Mouse (Mus musculus) G1E-ER4 (cell line): ENCODE measurements around the gene Mical1. TPM values are rescaled to one million over a fixed set of nuclear protein-coding genes. Genes with fewer than 3 reads are reported as not detected.

Source experiments
- GATA1 ChIP-seq: IDR thresholded peaks from one replicate; pipeline ENCODE4 v1.8.0; 2012; ENCODE audit warnings: low read length, inconsistent platforms
- polyA plus RNA-seq: library from polyadenylated mRNA; stranded (reverse); fragments of >175 nt; gene quantifications from 2 replicates; pipeline ENCODE4 v1.2.3, GENCODE M21; 2012

Mical1 gene
- polyA plus RNA-seq, result 19.3 and 30.2 TPM in 2 replicates

- TF ChIP-seq GATA1, result no peak
Measured at GRCm38 (mm10) chr10:41476171-41477017, at the start of gene Mical1. Gene Mical1, plus strand, starts transcription at chr10:41476314.

- TF ChIP-seq GATA1, result no peak
Measured at GRCm38 (mm10) chr10:41426368-41426767, 49.7 kb upstream of the Mical1 start.

DNA sequence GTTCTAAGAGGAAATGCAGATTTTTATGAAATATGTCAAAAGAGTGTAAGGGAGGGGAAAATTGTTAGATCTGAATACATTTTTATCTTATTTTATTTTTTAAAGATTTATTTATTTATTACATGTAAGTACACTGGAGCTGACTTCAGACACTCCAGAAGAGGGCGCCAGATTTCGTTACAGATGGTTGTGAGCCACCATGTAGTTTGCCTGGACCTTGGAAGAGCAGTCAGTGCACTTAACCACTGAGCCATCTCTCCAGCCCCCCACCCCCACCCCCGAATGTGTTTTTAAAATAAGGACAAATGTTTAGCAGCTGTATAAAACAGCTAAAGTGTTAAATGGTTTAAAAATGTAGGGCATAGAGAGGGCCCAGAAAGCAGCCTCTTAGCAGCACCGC, 41.5 kb upstream of the Mical1 start:
- TF ChIP-seq GATA1, result no peak

DNA sequence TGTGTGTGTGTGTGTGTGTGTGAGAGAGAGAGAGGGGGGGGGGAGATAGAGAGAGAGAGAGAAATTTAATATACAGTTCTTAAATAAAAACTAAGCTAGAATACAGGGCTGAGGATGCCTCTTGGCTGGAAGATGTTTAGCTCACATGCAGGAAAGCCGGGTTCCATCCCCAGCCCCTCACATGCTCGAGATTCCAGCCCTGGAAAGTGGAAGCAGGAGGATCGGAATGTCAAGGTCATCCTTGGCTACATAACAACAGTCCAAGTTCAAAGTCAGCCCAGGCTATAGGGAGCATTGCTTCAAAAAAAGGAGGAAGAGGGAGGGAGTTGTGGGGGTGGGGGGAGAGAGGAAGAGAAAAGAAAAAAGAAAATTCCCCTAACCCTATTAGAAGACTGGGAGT, 41.0 kb upstream of the Mical1 start:
- TF ChIP-seq GATA1, result no peak

DNA sequence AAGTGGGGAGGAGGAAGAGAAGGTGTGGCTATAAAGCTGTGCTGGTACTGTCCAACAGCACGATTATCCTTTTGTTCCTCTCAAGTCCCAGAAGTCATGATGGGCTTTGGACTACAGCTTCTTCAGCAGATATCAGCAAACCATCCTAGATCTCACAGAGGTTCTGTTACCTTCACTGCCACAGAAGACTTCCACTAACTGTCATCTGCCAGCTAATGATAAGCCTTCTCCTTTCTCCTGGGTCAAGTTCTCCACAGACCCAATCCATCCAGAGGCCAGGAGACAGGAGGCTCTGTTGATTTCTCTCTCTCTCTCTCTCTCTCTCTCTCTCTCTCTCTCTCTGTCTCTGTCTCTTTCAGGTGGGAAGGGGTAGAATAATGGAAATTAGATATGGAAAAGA, 27.9 kb upstream of the Mical1 start:
- no peak for TF ChIP-seq GATA1

- TF ChIP-seq GATA1, result no peak
Measured at GRCm38 (mm10) chr10:41449684-41450083, 26.4 kb upstream of the Mical1 start.

GRCm38 (mm10) chr10:41450137-41450670, 25.9 kb upstream of the Mical1 start, which contains the start of gene Zbtb24:
Gene Zbtb24, plus strand, starts transcription at chr10:41450383.
- no peak for TF ChIP-seq GATA1

GRCm38 (mm10) chr10:41450780-41451522, 25.2 kb upstream of the Mical1 start:
- TF ChIP-seq GATA1, result no peak

- TF ChIP-seq GATA1, result no peak
Measured at GRCm38 (mm10) chr10:41451656-41452055, 24.5 kb upstream of the Mical1 start.

GRCm38 (mm10) chr10:41452791-41453190, 23.3 kb upstream of the Mical1 start:
- TF ChIP-seq GATA1, result no peak

DNA sequence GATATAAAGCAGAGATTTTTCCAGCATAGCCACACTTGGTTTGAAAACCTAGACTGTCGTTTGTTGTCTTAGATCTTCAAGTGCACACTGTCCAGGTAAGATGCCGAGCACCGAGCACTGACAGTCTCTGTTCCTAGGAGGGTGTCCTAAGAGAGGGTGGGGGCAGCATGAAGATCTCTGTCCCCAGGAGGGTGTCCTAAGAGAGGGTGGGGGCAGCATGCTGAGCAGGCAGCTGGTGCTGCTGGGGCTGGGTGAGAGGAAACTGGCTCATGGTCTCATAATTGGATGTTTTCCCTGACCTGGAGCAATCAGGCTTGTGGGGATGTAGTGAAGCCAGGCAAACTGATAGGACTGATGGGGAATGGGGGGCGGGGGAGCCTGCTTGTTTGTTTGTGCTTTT, 16.1 kb upstream of the Mical1 start:
- no peak for TF ChIP-seq GATA1

DNA sequence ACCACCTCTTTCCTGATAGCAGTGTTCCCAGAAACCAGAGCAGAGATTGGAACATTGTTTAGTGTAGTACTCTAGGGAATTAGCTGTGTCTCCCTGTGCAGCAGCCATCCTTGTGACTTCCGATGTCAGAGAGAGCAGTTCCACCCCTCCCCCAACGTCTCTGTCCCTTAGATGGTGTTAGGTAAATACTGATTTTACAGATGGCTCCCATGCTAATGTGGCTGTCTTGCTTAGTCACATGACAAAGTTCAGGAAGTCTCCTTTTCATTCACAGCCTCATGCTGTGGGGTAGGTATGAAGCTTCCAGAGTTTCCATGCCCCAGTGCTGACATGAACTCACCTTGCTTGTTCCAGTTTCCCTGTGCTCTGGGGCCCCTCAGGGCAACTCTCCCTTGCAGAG, 15.6 kb upstream of the Mical1 start:
- TF ChIP-seq GATA1, result no peak

DNA sequence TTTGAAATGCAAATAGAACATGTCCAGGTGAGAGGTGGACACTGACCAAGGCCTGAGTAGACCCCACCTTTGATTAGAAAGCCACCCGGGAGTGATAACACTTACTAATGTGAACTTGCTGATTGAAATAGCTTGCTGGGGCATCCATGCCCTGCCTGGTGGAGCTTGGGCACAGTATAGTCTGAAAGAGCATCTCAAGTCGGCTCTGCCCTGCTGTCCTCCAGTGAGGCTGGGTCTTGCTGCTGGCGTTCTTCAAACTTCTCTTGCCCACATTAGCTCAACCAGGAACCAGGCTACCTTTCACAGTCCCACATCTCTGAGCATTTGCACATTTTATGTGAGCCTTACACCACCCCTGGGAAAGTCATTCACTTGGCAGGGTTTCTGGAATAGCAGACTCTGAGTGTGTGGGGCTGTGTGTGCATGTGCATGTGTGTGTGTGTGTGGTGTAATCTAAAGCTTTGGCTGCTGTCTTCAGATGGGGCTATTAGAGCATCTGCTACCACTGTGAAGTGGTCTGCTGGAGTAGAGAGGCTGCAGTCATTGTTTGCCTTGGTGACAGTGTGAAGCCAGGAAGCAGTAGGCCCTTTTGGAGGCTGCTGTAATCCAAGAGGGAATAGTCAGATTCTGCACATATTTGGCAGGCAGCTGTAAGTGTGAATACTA, 14.9 kb upstream of the Mical1 start:
- no peak for TF ChIP-seq GATA1

- no peak for TF ChIP-seq GATA1
Measured at GRCm38 (mm10) chr10:41464401-41464955, 11.6 kb upstream of the Mical1 start.

DNA sequence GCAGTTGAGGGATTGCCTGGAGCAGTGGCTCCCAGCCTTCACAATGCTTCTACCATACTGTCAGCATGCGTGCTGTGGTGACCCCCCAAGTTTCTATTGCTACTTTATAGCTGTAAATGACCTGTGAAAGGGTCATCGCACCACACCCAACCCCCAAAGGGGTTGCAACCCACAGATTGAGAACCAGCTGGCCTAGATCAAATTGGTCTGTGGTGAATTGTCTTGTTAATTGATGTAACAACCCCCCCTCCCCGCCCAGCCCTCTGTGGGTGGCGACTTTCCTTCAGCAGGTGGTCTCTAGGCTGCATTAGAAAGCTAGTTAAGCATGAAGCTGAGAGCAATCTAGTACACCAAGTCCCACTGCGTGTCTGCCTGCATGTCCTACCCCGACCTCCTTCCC, 8.8 kb upstream of the Mical1 start:
- TF ChIP-seq GATA1, result no peak
